Mouse (Mus musculus) fat pad, adult 2 months (tissue): ENCODE results near the gene Troap.

ENCODE experiments used
- DNase-seq: peaks from one replicate; pipeline ENCODE4 v3.0.0-alpha.2; 2011; ENCODE audit warnings: low read depth, low spot score; ENCODE audit errors: extremely low read depth

Troap gene

DNA sequence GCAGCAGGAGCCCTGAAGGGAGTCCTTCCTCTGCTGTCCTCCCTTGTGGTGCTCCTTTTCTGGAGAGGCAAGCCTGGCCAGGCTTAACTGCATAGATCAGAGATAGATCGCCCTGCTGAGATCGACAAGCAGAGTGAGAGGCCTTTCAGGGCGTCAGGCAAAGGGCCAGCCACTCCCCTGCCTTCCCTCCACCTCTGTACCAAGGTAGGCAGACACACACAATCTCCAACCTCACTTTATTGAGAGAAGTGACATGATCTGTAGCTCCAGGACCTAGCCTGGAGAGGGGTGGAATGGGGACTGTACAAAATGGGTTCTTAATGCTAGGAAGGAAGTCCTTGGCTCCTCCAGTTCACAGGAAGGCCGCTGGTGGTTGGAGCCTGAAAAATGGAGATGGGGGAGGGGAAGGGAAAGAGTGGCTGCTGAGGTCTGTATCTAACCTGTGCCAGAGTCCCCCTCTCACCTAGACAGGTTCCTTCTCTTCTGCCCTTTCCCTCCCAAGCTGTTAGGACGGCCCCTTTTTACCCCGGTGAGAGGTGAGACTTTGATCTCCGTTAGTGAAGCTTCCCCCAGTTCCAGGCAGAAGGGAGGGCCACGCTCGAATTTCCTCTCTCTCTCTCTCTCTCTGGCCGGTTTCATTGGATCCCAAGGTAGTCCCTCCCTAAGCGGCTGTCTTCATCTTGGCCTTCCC lies 9.6 kb downstream of the Troap start:
- no peak for DNase-seq

DNA sequence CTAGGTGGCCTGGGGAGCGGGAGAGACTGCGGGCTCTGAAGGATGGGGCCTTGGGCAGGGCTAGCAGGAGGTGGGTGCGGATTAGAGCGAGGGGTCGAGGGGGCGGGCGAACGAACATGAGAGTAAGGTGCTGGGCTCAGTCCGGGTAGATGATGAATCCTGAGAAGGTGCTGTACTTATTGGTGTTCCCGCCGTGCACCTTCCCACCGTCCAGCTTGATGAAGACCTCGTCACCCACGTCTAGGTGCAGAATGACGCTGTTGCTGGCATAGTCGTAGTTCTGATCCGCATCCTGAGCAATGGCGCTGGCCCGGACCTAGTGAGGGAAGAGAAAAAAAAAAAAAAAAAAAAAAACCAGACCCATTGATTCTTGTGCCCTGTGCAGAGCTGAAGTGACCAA lies 10.2 kb downstream of the Troap start:
- no peak for DNase-seq

DNA sequence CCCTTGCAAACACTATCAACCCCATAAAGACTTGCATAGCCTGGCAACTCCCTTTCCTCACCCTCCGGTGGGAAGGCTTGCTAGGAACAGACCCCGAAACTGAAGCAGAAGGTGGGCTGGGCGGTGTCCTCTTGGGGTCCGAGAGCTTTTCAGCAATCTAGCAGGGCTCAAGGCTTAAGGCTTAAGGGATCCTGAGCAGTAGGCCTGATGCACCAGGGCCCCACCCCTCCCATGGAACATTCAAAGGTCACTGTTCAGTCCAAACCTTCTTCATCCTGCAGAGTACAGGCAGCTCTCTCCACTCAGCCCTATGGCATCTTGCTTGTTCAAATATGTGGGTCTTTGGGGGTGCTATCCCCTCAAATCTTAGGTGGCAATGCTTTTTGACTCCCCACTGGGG lies 11.6 kb downstream of the Troap start:
- no peak for DNase-seq

DNA sequence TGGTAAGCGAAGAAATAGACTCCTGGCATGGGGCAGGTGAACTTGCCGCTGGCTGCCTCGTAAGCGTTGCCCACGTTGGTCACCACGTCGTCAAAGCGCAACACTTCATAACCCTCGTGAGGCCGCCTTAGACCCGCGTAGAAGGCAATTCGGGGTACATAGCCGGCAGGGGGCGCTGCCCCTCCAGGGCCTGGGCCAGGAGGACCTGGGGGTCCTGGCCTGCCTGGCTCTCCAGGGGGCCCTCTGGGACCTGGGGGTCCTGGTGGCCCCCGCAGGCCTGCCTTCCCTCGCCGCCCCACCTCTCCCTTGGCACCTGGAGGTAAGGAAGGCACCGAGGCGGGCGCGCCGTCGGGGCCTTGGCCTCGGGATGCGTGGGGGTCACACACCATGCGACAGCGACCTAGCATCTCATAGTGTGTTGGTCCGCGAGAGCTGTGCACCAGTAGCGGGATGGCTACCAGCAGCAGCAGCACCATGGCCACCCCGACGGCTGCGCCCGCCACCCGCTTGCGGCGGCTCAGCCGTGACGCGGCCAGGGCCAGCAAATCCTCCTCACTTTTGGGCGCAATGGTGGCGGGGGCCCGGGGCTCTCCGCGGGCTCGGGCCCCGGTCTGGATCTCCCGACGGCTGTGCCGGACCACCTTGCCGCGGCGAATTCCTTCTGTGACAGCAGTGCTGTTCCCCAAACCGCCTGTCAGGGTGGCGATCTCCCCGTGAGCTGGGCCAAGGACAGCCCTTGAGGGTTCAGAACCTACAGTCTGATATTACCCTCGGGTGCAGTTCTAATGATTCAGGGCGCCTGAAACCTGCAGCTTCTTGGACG lies 13.1 kb downstream of the Troap start, which contains the start of gene C1ql4:
C1ql4 (minus strand) TSS at position 565 of the 823 bp plus-strand sequence.
- DNase-seq: no peak

DNA sequence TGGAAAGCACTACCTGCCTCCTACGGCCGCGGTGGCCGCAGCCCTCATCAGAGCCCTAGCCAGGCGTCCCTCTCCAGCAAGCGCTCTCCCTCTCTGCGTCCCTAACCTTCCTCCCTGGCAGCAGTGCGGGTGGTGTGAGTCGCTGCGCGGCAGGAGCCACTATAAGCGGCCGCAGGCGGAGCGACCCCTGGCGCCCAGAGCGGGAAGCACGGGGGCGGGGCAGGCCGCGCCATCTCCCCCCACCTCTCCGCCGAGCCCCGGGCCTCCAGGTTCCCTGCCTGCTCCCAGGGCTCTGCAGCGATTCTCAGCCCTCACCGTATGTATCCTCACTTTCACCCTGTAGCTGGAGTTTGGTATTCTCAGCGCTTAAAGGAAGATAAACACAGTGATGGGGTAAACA lies 13.9 kb downstream of the Troap start:
- DNase-seq: no peak

DNA sequence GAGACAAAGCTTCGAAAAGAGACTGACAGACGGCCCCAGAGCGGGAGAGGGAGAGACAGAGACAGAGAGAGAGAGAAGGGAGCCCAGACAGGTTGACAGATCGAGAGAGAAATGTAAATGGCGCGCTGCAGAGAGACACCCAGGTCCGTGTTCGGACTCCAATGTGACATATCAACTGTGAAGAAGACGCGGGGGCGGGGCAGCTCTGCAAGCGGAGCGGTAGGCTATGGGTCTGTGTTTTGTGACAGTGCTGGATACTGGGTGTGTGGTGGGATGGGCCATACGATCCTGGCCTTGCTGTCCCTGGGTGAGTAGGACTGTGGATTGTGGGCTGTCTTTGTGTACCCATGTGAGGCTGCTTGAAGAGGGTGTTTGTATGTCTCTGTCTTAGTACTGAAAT lies 14.7 kb downstream of the Troap start:
- DNase-seq: no peak

DNA sequence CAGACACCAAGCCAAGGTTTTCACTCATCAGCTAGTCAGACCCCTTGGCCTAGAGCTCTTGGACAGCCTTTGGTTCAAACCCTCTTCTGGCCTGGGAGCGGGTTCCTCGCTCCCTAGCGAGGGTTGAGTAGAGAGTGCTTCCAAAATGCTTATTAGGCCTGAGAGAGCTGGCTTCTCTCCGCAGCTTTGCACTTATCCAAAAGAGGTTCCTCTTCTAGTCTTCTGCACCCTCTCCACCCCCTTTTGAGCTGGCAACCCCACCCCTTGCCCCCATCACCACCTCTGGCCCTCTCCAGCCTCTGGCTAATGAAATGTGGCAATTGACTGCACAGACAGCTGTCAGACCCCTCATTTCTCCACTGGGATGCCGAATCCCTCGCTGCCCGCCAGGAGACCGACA lies 18.5 kb downstream of the Troap start, which contains the start of gene Dnajc22:
Dnajc22 (plus strand) TSS at position 301 of the 400 bp plus-strand sequence.
- DNase-seq: no peak

DNA sequence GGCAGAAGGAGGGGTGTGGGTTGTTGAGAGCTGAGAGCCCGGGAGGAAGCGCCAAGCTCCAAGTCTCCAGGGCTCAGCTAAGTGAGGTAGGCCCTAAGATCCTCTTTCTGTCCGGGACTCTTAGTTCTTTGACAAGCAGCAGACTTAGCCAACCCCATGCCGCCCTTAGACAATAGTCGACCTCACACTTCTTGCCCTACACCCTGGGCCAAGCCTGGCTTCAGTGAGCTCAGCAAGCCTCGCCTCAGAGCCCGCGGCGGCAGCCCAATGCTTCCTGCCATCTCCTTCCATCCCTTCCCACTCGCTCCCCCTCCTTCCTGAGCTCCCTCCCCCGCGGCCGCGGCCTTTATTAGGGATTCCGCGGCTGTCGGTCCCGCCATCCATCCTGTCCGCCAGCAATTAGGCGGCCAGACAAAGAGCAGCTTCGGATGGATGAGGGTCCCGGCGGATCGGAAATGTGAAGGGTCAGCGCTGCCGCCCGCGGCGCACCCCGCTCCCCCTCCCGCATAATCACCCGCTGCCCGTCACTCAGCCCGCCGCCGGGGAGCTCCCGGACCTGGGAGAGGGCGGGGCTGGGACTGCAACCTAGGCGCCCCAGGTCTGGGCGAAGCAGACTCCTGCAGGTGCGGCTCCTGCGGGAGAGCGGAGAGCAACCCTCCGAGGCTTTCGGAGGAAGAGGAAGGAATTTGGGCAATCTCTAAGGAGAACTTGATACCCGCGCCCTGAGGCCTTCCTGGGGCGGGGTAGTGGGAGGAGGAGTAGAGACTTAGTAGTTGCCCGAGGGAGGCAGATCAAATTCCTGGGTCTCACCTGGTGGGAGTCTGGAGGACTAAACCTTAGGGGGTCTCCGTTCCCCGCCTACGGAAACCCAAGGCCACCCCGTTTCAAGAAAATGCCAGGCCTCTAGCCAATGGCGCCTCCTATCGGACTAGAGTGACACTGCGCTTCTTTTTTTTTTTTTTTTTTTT lies 19.2 kb downstream of the Troap start:
- DNase-seq: no peak

DNA sequence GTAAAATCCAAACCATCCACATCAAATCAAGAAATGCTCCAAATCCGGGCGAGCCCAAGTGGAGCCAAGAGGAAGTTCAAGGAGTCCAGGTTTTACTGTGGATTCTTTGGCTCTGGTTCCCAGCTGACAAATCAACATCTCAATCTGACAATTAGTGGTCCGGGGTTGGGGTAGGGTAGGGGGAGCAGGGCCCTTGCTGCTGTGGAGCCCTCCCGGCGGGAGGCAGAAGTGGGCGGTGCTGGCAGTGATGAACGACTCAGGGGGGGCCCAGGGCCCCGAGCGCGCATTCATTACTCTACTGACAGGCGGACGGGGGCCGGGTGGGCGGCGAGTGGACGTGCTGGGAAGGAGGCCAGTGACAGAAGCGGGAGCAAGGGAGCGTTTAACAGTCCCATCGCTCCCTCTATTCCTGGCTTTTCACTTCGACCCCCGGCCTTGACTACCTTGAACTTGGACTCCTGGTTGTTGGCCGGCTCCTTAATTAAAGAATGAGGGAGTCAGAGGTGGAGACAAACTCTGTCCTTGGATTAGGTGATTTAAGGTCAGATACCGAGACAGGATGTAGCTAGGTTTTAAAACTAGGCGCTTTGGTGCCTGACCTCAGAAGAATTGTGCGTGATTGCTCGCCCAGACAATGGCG lies 20.4 kb downstream of the Troap start:
- no peak for DNase-seq

DNA sequence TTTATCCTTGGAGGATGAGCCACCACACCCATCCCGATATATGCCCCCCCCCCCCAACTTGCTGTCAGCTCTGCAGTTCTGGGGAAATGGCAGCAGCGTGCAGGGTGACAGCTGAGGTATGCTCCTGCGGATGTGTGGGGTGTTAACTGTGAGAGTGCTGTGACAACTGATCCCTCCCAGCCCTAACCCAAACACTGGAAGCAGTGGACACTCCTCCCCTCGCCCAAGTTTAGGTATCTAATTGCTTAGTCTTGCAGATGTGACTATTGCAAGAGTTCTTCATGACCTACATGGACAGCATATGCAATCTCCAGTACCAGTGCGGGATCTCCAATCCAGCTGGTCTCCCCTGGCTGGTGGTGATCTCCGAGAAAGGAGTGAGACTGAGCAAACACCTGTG lies 21.0 kb downstream of the Troap start:
- DNase-seq: no peak

DNA sequence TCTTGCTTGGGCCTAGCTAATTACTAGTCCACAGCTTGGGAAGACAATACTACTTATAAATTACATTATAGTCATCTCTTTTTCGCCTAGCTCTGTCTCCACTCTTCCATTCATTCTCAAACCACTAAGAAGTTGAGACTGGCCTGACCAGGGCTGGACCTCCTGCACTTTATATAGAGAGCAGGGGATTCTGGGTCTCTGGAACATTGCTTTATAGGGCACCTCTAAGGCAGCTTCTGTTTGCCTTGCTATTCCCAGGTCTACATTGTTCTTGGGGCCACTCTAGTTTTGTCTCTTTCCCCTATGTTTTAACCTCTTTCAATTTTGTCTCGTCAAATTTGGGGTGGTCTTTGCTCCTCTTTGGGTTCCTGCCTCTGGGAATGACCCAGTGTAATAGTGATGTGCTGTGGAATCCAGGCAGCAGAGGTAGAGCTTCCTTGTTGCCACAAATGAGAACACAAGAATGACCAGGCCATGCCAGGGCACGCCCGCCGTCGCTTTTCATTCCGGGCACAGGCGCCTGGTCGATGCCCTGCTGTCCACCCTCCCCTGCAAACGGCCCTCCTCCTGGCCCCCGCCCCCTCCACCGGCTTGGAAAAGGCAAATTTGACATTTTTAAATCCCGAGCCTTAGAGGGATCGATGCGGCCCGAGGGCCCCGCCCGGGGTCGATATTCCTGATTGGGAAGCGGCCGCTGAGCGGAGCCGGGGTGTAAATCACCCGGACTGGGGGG lies 21.9 kb downstream of the Troap start:
- DNase-seq: no peak

DNA sequence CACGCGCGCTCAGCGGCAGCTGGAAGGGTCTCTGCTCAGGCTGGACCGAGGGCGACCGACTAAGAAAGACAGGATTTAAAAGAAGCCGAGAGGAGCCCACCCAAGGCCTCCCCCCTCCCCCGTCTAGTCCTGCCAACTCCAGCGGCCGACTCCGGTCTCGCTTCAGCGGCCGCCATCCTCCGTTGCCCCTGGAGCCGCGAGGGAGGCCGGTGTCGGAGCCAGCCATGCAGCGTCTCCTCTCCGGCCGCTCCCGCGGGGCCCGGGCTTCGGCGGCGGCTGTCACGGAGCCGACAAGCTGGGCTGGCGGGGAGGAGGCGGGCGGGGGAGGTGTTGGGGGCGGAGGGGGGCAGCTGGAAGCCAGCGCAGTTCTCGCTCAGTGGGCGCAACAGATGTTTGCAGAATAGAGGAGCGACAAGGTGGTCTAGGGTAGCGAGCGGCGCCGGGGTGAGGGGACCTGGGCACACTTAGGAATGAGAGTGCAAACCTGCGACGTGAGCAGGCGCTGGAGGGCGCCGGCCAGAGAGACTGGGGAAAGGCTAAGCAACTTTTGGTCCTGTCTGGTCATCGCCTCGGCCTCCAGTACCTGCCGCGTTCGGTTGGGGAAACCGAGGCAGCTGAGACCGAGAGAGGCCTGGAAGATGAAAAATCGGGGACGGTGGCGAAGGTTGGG lies 22.6 kb downstream of the Troap start:
- no peak for DNase-seq

DNA sequence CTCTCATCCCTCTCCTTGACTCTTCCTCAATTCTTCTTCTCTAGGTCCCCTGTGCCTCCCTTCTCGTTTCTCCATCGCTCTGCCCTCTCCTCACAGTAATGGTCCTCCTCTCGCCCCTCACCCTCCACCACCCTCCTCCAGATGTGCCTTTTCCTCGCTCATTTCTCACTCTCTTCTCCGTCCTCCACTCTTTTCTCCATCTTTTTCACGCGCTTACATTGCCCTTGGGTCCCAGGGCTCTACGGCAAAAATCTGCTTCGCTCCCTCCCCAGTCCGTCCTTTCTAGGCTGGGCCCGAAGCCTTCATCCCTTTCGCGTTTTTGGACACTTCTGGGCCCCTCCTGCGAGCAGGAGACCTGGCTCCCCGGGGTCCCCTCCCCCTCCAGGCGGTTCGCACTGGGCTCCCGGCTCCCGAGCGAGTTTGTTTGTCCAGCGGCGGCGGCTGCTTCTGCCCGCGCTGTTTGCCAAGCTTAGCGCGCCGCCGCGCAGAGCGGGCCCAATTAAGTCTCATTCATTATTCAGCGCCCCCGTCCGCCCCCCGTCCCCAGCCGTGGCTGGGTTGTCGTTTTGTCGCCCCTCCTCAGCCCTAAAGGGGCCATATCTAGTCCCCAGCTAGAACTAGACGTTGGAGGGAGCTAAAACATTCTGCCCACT lies 23.6 kb downstream of the Troap start:
- DNase-seq: no peak

DNA sequence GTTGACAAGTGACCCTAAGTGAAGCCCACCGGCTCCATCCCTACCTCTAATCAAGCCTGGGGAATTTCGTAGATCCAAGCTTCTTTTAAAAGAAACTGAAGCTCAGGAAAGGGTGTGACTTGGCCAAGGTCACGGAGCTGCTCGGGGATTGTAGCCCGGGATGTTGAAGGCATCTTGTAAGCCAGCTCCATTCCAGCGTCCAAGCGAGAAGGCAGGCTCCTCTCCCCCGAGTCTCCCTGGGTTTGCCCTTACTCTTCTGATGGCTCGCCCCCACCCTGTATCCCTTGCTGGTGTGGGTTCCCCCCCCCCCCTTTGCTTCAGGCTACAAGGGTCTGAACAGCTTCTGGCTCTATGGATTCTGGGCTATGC lies 24.1 kb downstream of the Troap start:
- no peak for DNase-seq

DNA sequence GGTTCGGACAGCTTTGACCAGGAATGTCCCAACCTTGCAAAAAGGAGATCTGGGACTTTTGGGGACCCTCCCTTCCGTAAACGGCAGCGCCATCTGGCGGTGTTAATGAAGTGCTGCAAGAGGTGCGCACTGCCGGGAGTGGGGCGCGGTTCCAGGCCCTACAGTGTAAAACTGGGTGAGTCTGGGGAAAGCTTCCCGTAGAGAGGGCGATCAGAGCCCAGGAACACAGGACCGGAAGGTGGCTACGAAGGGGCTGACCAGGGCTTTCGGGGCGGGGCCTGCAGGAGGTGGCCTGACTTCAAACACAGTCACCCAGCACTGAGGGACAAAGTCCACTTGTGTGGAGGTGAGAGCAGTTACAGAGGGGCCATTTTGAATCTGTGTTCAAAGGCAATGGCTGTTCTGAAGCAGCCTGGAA lies 24.8 kb downstream of the Troap start:
- DNase-seq: no peak

DNA sequence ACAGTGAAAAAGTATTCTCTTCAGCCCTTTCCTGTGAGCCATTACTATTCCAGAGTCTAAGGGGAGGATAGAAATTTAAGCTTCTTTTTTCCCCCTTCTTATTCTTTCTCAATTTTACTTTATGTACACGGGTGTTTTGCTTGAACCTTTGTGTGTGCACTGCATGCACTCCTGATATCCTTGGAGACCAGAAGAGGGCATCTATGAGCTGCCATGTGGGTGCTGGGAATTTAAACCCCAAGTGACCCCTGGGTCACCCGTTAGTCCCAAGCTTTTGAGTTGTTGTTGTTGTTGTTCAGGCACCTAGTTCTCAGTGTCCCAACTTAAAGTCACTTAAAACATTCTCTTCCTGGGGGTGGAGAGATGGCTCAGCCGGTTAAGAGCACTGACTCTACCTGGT lies 25.6 kb downstream of the Troap start:
- DNase-seq: no peak

DNA sequence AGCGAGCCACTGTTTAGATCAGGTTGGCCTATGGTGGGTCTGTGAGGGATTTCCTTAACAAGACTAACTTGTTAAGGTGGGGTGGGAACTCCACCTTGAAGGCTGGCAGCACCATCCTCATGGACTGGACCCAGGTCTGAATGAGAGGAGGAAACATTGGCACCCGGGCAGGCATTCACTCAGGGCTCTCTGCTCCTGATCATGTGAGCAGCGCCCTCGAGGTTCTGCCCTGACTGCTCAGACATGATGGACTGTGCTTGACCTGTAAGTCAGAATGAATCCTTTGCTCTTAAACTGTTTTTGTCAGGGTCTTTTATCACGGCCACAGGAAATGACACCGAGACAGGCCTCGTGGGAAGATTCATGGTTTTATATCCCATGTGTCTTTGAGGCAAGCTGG lies 30.9 kb downstream of the Troap start:
- no peak for DNase-seq

DNA sequence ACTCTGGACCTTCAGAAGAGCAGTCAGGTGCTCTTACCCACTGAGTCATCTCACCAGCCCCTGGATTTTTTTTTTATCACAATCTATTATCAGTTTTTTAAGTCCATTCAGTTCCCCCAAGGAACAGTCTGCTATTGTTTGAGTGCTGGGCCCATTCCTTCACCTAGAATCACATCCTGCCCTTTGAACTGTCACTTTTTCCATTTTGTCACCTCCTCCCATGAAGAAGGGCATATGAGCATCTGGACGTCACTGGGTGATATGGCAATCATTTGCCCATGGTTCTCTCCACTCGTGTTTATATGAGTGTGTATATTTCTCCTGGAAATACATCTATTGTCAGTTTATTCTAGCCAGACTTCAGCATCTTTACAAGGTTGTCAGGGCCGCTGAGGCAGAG lies 33.5 kb downstream of the Troap start:
- DNase-seq: no peak

DNA sequence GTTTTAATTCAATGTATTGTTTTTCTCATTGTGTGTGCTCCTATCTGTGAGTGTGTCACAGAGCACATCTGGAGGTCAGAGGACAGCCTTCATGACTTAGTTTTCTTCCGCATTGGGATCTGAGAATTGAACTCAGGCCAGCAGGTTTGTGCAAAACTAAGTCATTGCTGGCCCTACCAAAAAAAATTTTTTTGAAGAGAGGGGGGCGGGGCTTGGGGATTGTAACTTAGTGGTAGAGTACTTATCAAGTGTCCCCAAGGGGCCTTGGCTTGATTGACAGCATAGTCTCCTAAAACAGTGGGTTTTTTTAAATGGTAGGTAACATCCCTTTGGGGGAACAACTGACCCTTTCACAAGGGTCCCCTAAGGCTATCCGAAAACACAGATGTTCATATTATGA lies 36.8 kb downstream of the Troap start:
- DNase-seq: no peak
